Mouse (Mus musculus) right cerebral cortex, adult 18-20 months (tissue): ENCODE measurements around the gene Eepd1.

Experiments used
- DNase-seq: peaks from one replicate; pipeline ENCODE4 v3.0.0; 2022; ENCODE audit warnings: mixed read lengths

The Eepd1 gene

GRCm38 (mm10) chr9:25489221-25489960, 8.0 kb downstream of the Eepd1 start:
- no peak for DNase-seq

GRCm38 (mm10) chr9:25490278-25491145, 9.2 kb downstream of the Eepd1 start:
- DNase-seq, result no peak

GRCm38 (mm10) chr9:25493918-25494317, 12.6 kb downstream of the Eepd1 start:
- DNase-seq, result no peak

GRCm38 (mm10) chr9:25495601-25496000, 14.3 kb downstream of the Eepd1 start:
- no peak for DNase-seq

GRCm38 (mm10) chr9:25496196-25496595, 14.8 kb downstream of the Eepd1 start:
- no peak for DNase-seq

- no peak for DNase-seq
These were observed 15.4 kb downstream of the Eepd1 start for GRCm38 (mm10) chr9:25496703-25497102.

GRCm38 (mm10) chr9:25498770-25499169, 17.4 kb downstream of the Eepd1 start:
- DNase-seq, result no peak

GRCm38 (mm10) chr9:25499306-25499705, 18.0 kb downstream of the Eepd1 start:
- no peak for DNase-seq

GRCm38 (mm10) chr9:25500031-25500430, 18.7 kb downstream of the Eepd1 start:
- DNase-seq, result no peak

- DNase-seq, result no peak
These were observed 27.5 kb downstream of the Eepd1 start for GRCm38 (mm10) chr9:25508825-25509224.

- DNase-seq, result peak; percentile 74
These were observed 29.2 kb downstream of the Eepd1 start for GRCm38 (mm10) chr9:25510572-25510971.

GRCm38 (mm10) chr9:25513050-25513449, 31.7 kb downstream of the Eepd1 start:
- DNase-seq, result peak; percentile 35

GRCm38 (mm10) chr9:25513556-25513955, 32.2 kb downstream of the Eepd1 start:
- no peak for DNase-seq

GRCm38 (mm10) chr9:25516640-25517039, 35.3 kb downstream of the Eepd1 start:
- no peak for DNase-seq

GRCm38 (mm10) chr9:25517982-25518381, 36.6 kb downstream of the Eepd1 start:
- DNase-seq, result no peak

- DNase-seq, result no peak
These were observed 37.8 kb downstream of the Eepd1 start for GRCm38 (mm10) chr9:25519193-25519592.

- no peak for DNase-seq
These were observed 39.5 kb downstream of the Eepd1 start for GRCm38 (mm10) chr9:25520826-25521225.

GRCm38 (mm10) chr9:25521825-25522224, 40.5 kb downstream of the Eepd1 start:
- no peak for DNase-seq

GRCm38 (mm10) chr9:25526516-25526915, 45.2 kb downstream of the Eepd1 start:
- DNase-seq, result no peak

- DNase-seq, result no peak
These were observed 45.6 kb downstream of the Eepd1 start for GRCm38 (mm10) chr9:25526927-25527337.

- no peak for DNase-seq
These were observed 46.2 kb downstream of the Eepd1 start for GRCm38 (mm10) chr9:25527359-25528038.

GRCm38 (mm10) chr9:25531627-25532026, 50.3 kb downstream of the Eepd1 start:
- no peak for DNase-seq

GRCm38 (mm10) chr9:25532105-25532504, 50.8 kb downstream of the Eepd1 start:
- DNase-seq, result no peak
